Mouse (Mus musculus): ENCODE measurements around the gene Mrpl55.

- TF ChIP-seq CTCF (IDR thresholded peaks at IDR 0.05) = no peak
- TF ChIP-seq EP300 (IDR thresholded peaks at IDR 0.05) = no peak
These were observed 7.7 kb downstream of the Mrpl55 start for GRCm38 (mm10) chr11:59210020-59210419.

Data from lung, postnatal 0 days (tissue).